Mouse (Mus musculus) embryonic facial prominence, embryonic 14.5 days (tissue): ENCODE measurements around the gene Dock7. TPM values are rescaled to one million over a fixed set of nuclear protein-coding genes. Genes with fewer than 3 reads are reported as not detected.

Experiments
- ATAC-seq: fragments of 200-750 bp; cut with Nextera tagmentation; 2 replicates; pipeline ENCODE4 v1.8.0; 2017; ENCODE audit warnings: low read depth, moderate number of reproducible peaks, moderate TSS enrichment
- DNase-seq: peaks from one replicate; pipeline ENCODE4 v3.0.0-alpha.2; 2015; ENCODE audit warnings: low spot score
- H3K27ac ChIP-seq: fragments of 300-500 bp; sonication (generic); replicated peaks from 2 replicates; pipeline ENCODE4 v1.5.1; 2014; ENCODE audit warnings: low read depth, mild to moderate bottlenecking, low read length, moderate library complexity
- H3K27me3 ChIP-seq: fragments of 300-500 bp; sonication (generic); replicated peaks from 2 replicates; pipeline ENCODE4 v1.6.1; 2014; ENCODE audit warnings: low read length; ENCODE audit not compliant: control insufficient read depth, insufficient read depth
- H3K36me3 ChIP-seq: fragments of 300-500 bp; sonication (generic); 2 replicates; pipeline ENCODE4 v1.6.1; 2014; ENCODE audit warnings: low read length, mixed read lengths; ENCODE audit not compliant: control insufficient read depth, insufficient read depth
- H3K4me1 ChIP-seq: fragments of 300-500 bp; sonication (generic); 2 replicates; pipeline ENCODE4 v1.6.1; 2014; ENCODE audit warnings: antibody characterized with exemption, low read length; ENCODE audit not compliant: control insufficient read depth, insufficient read depth
- H3K4me2 ChIP-seq: fragments of 300-500 bp; sonication (generic); 2 replicates; pipeline ENCODE4 v1.6.1; 2014; ENCODE audit warnings: low read depth, mild to moderate bottlenecking, low read length, moderate library complexity, mixed read lengths
- H3K4me3 ChIP-seq: fragments of 300-500 bp; sonication (generic); 2 replicates; pipeline ENCODE4 v1.5.1; 2014; ENCODE audit warnings: low read depth, mild to moderate bottlenecking, low read length
- H3K9ac ChIP-seq: fragments of 300-500 bp; sonication (generic); 2 replicates; pipeline ENCODE4 v1.6.1; 2014; ENCODE audit warnings: low read depth, mild to moderate bottlenecking, low read length, moderate library complexity, mixed read lengths
- H3K9me3 ChIP-seq: fragments of 300-500 bp; sonication (generic); 2 replicates; pipeline ENCODE4 v1.6.1; 2016; ENCODE audit warnings: low read length; ENCODE audit not compliant: control insufficient read depth
- WGBS: fragments of 180-500 bp; shearing (Covaris S2); extraction: QIAGEN DNeasy Blood & Tissue Kit; methylation state at CpG from one replicate; pipeline ENCODE4 v1.1.7; 2014; 5-methylcytosine and 5-hydroxymethylcytosine counted together
- polyA plus RNA-seq: library from polyadenylated mRNA; unstranded; fragments of >200 nt; fragmentation: Nextera tagmentation; extraction: Ambion mirVana; gene quantifications from 2 replicates; pipeline ENCODE4 v1.2.1, GENCODE M21; 2014

The Dock7 gene
- polyA plus RNA-seq, 1 experiment from 2014 or later: 65.4 TPM

- Histone ChIP-seq H3K36me3 (peaks cover 61% of the 10 kb centered on the region), H3K9me3 (no peaks in the 10 kb centered on the region), H3K4me3 (no peak overlapping the region), H3K4me1 (no peaks in the 10 kb centered on the region), H3K4me2 (no peak overlapping the region), H3K9ac (no peak overlapping the region), H3K27me3 (no peaks in the 10 kb centered on the region), H3K27ac (no peak overlapping the region)
- ATAC-seq (no peak), DNase-seq (no peak)
- 94% methylated on average over 3 of the region's 3 CpGs for WGBS
These were observed 42.7 kb downstream of the Dock7 start for GRCm38 (mm10) chr4:99078005-99078404.

DNA sequence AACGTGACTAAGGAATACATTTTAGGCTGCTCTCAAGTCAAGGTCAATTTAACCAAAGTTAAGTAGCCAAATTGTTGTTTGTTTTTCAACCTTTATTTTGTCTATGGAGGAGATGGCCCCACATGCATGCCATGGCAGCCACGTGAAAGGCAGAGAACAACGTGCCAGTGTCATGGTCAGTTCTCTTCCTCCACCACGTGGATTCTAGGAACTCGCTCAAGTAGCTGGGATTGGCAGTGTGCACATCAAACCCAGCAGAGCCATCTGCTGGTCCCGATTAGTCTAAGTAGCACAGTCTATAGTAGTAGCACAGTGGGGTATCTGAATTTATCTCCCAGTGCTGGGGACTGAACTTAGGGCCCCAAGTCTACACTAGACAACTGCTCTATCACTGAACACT is 51.9 kb downstream of the Dock7 start:
- Histone ChIP-seq H3K9ac (no peak overlapping the region), H3K4me2 (no peak overlapping the region), H3K36me3 (peaks cover 62% of the 10 kb centered on the region), H3K27me3 (no peaks in the 10 kb centered on the region), H3K4me3 (no peak overlapping the region), H3K27ac (no peak overlapping the region), H3K4me1 (no peaks in the 10 kb centered on the region), H3K9me3 (no peaks in the 10 kb centered on the region)
- ATAC-seq: no peak
- no peak for DNase-seq
- 81% methylated on average over 6 of the region's 6 CpGs for WGBS

DNA sequence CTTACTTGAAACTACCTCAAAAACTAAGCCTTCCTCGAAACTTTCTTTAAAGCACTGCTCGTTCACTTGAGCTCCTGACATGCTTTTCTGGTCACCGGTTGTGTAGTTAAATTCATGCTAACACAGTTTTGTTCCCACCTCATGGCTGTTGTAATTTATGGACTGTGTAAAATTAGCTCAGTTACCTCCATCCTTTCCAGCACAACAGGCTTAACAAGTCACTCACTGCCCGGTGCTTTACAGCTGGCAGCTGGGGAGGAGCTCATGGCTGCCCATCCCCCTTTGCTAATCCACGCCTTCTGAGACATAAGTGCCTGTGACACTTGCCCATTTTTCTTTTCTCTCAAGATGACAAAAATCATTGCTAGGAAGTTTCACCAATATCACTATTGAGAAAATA is 56.2 kb downstream of the Dock7 start:
- ATAC-seq (0 out of 2 replicates have a peak, but pooled peaks have one; percentile 50), DNase-seq (peak; percentile 65)
- no peak overlapping the region for H3K4me3 ChIP-seq
- H3K27ac ChIP-seq: no peak overlapping the region
- no peak overlapping the region for H3K9ac ChIP-seq
- no peaks in the 10 kb centered on the region for H3K9me3 ChIP-seq
- H3K4me2 ChIP-seq: no peak overlapping the region
- no peaks in the 10 kb centered on the region for H3K4me1 ChIP-seq
- no peaks in the 10 kb centered on the region for H3K27me3 ChIP-seq
- peaks cover 54% of the 10 kb centered on the region for H3K36me3 ChIP-seq
- WGBS: 67% methylated on average over 5 of the region's 5 CpGs

DNA sequence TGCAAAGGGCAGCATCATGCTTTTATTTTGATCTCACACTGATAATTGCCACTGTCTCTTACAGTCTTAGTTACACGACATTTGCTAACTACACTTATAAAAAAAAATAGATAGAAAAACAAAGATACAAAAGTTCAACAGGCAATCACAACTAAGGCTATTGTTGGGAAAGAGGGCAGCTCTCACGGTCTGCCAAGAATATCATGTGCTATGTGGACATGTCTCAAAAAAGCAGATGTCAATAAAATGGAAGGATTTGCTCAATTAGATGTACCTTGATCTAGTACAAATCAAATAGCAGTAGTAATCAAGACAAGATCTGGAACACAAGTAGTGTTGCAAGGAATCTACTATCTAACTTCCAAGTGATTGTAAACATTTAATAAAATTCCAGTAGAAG is 72.1 kb downstream of the Dock7 start:
- no peak overlapping the region for H3K4me2 ChIP-seq
- no peak for ATAC-seq
- H3K9ac ChIP-seq: no peak overlapping the region
- WGBS: 78% methylated on average over 2 of the region's 2 CpGs
- H3K27ac ChIP-seq: no peak overlapping the region
- no peak for DNase-seq
- H3K27me3 ChIP-seq: no peaks in the 10 kb centered on the region
- H3K9me3 ChIP-seq: no peaks in the 10 kb centered on the region
- H3K4me3 ChIP-seq: no peak overlapping the region
- no peaks in the 10 kb centered on the region for H3K4me1 ChIP-seq
- H3K36me3 ChIP-seq: peaks cover 57% of the 10 kb centered on the region

- Histone ChIP-seq H3K27me3 (no peaks in the 10 kb centered on the region), H3K27ac (no peak overlapping the region), H3K9me3 (no peaks in the 10 kb centered on the region), H3K36me3 (peaks cover 62% of the 10 kb centered on the region), H3K4me2 (no peak overlapping the region), H3K4me1 (no peaks in the 10 kb centered on the region), H3K4me3 (no peak overlapping the region), H3K9ac (no peak overlapping the region)
- DNase-seq (no peak), ATAC-seq (no peak)
- 57% methylated on average over 3 of the region's 3 CpGs for WGBS
These were observed 74.2 kb downstream of the Dock7 start for GRCm38 (mm10) chr4:99046471-99046870.

DNA sequence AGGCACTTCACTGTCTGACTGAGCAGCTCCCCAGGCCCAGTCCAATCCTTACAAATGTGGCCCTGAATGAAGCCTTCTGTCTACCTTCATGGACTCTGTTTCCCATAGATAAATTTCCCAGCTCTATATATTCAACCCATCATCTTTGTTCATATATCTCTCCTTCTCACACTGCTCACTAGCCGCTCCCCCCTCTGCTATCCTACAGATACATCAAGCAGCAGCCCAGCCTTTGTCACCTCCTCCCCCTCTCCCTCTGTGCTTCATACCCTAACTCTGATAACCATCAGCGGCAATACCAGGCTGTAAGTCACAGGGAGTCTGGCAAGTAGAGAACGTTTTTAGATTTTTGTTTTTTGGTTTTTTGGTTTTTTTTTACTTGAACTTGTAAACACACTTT is 75.9 kb downstream of the Dock7 start:
- WGBS: 87% methylated on average over 3 of the region's 3 CpGs
- peaks cover 66% of the 10 kb centered on the region for H3K36me3 ChIP-seq
- ATAC-seq: no peak

GRCm38 (mm10) chr4:99032921-99033320 is 87.8 kb downstream of the Dock7 start:
- H3K9me3 ChIP-seq: no peaks in the 10 kb centered on the region
- ATAC-seq (no peak), DNase-seq (no peak)
- no peak overlapping the region for H3K4me2 ChIP-seq
- H3K27ac ChIP-seq: no peak overlapping the region
- H3K27me3 ChIP-seq: no peaks in the 10 kb centered on the region
- no peaks in the 10 kb centered on the region for H3K36me3 ChIP-seq
- 78% methylated on average over 4 of the region's 4 CpGs for WGBS
- no peak overlapping the region for H3K9ac ChIP-seq
- no peaks in the 10 kb centered on the region for H3K4me1 ChIP-seq
- H3K4me3 ChIP-seq: no peak overlapping the region

More for the DNA sequence above, 75.9 kb downstream of the Dock7 start:
- no peak for DNase-seq
- no peak overlapping the region for H3K4me3 ChIP-seq
- H3K9ac ChIP-seq: no peak overlapping the region
- no peak overlapping the region for H3K27ac ChIP-seq
- no peaks in the 10 kb centered on the region for H3K4me1 ChIP-seq
- no peaks in the 10 kb centered on the region for H3K27me3 ChIP-seq
- no peaks in the 10 kb centered on the region for H3K9me3 ChIP-seq
- no peak overlapping the region for H3K4me2 ChIP-seq

DNA sequence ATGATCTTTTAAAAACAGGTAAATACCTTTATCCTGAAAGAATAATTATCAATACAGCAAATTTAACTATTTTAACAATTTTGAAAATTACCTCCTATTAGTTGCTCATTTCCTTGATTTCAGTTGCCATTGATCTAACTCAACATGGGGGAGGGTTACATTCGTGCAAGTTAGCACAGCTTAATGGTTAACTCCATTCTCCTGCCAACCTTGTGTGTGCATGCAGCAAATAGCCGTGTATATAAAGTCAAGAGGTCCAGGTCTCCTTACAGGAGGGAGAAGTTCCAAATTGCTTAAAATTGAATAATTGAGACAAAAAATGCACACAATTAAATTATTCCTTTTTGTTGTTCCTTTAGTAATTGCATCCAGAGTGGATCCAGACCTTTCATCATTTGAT is 90.0 kb downstream of the Dock7 start, which contains the start of gene Angptl3:
TSS of gene Angptl3 (plus strand) at position 269 of the 400 bp plus-strand sequence.
- Histone ChIP-seq H3K4me2 (no peak within 1 kb of the TSS), H3K4me1 (no peaks in the 10 kb centered on the region), H3K27ac (no peak within 1 kb of the TSS), H3K36me3 (0 out of 2 replicates have a peak, but pooled peaks cover 7% of the 10 kb centered on the region), H3K27me3 (no peaks in the 10 kb centered on the region), H3K4me3 (no peak within 1 kb of the TSS), H3K9me3 (no peaks in the 10 kb centered on the region), H3K9ac (no peak within 1 kb of the TSS)
- DNase-seq: no peak
- 58% methylated on average over 2 of the region's 2 CpGs for WGBS
- ATAC-seq: no peak

DNA sequence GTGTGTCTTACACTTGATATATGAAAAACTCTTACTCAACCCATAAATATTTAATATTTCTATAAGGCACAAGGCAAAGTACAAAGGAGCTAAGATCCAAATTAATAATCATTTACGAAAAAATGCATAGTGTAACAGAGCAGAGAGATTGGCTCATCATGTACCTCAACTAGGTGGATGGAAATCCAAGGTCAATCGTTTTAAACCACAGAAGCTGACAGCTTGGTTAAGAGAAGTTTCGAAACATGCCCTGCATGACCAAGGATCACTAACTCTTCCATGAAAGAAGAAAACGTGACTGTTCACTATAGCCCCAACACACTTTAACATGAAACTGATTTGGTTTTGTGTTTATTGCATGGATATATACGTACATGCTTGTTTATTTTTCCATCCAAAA is 92.3 kb downstream of the Dock7 start:
- DNase-seq (no peak), ATAC-seq (no peak)
- 87% methylated on average over 5 of the region's 5 CpGs for WGBS
- H3K4me3 ChIP-seq: no peak overlapping the region
- H3K27me3 ChIP-seq: no peaks in the 10 kb centered on the region
- H3K9ac ChIP-seq: no peak overlapping the region
- no peaks in the 10 kb centered on the region for H3K9me3 ChIP-seq
- 0 out of 2 replicates have a peak, but pooled peaks cover 7% of the 10 kb centered on the region for H3K36me3 ChIP-seq
- H3K4me2 ChIP-seq: no peak overlapping the region
- H3K4me1 ChIP-seq: no peaks in the 10 kb centered on the region
- H3K27ac ChIP-seq: no peak overlapping the region
